In genomic region chr13:98244571-98245350, GRCm38 (mm10) we compare ENCODE assay signal across 26 mouse cellular contexts. TPM values are rescaled to one million over a fixed set of nuclear protein-coding genes. Genes with fewer than 3 reads are reported as not detected.
DNase-seq lines count a peak whose midpoint lies in the region; ATAC-seq and TF ChIP-seq lines count a peak whose summit lies in the region.
"Had no signal": no experiment of that assay in that cellular context is flagged by ENCODE, and none has a peak within 500 bp of the region (broad histone marks: within the 10 kb centered on the region; RNA-seq: fewer than 3 reads in every experiment).

No protein-coding gene starts in this region.

- no peak for TF ChIP-seq EP300 in heart, adult 2 months (IDR thresholded peaks at IDR 0.05; ENCODE audit: insufficient read depth, low read depth, low read length)

- no peak overlapping the region for H3K27ac ChIP-seq in heart, adult 2 months
- no peak overlapping the region for H3K27ac ChIP-seq in lung, embryonic 14.5 days (ENCODE audit: low read depth)
- H3K27ac ChIP-seq: heart, embryonic 15.5 days; hindbrain, embryonic 13.5 days; intestine, embryonic 15.5 days; kidney, embryonic 15.5 days; left cerebral cortex, adult 2 months; limb, embryonic 12.5 days; liver, embryonic 14.5 days; neural tube, embryonic 12.5 days; stomach, postnatal 0 days had no signal

- no peak for TF ChIP-seq CTCF in heart, adult 2 months (IDR thresholded peaks at IDR 0.05)
- no peak for TF ChIP-seq CTCF in lung, embryonic 14.5 days (IDR thresholded peaks at IDR 0.05; ENCODE audit: low read depth)
- no peak for TF ChIP-seq CTCF in lung, adult 2 months (IDR thresholded peaks at IDR 0.05; ENCODE audit: insufficient read depth, low read length)

- no peaks in the 10 kb centered on the region for H3K27me3 ChIP-seq in heart, adult 2 months (ENCODE audit: control insufficient read depth, insufficient read depth, low read length)
- no peaks in the 10 kb centered on the region; the same call in 1 of the 2 replicates for H3K27me3 ChIP-seq in lung, embryonic 14.5 days (ENCODE audit: insufficient read depth, low read length)
- H3K27me3 ChIP-seq: heart, embryonic 15.5 days; hindbrain, embryonic 13.5 days; intestine, embryonic 15.5 days; kidney, embryonic 15.5 days; limb, embryonic 12.5 days; neural tube, embryonic 12.5 days had no signal

- H3K4me2 ChIP-seq in lung, embryonic 14.5 days: no peak overlapping the region
- H3K4me2 ChIP-seq: heart, embryonic 15.5 days; hindbrain, embryonic 13.5 days; intestine, embryonic 15.5 days; kidney, embryonic 15.5 days; limb, embryonic 12.5 days; neural tube, embryonic 12.5 days had no signal

- H3K4me1 ChIP-seq in heart, adult 2 months (ENCODE audit: control insufficient read depth, insufficient read depth, low read length): no peaks in the 10 kb centered on the region
- no peaks in the 10 kb centered on the region for H3K4me1 ChIP-seq in lung, embryonic 14.5 days (ENCODE audit: insufficient read depth)
- no peaks in the 10 kb centered on the region for H3K4me1 ChIP-seq in lung, adult 2 months (ENCODE audit: control insufficient read depth, insufficient read depth, low read length)
- H3K4me1 ChIP-seq: heart, embryonic 15.5 days; intestine, embryonic 15.5 days; kidney, embryonic 15.5 days; limb, embryonic 12.5 days; neural tube, embryonic 12.5 days had no signal

- H3K4me3 ChIP-seq in heart, adult 2 months: no peak overlapping the region
- no peak overlapping the region for H3K4me3 ChIP-seq in lung, embryonic 14.5 days (ENCODE audit: low read depth, low read length)
- no peak overlapping the region for H3K4me3 ChIP-seq in lung, adult 2 months (replicated peaks; ENCODE audit: extremely low read depth, low read depth, low read length)
- H3K4me3 ChIP-seq: erythroblast, embryonic 14.5 days; heart, embryonic 15.5 days; hindbrain, embryonic 13.5 days; intestine, embryonic 15.5 days; kidney, embryonic 15.5 days; left cerebral cortex, adult 2 months; limb, embryonic 12.5 days; neural tube, embryonic 12.5 days had no signal

- no peaks in the 10 kb centered on the region for H3K9me3 ChIP-seq in lung, embryonic 14.5 days (ENCODE audit: low read depth, low read length)
- H3K9me3 ChIP-seq: heart, embryonic 15.5 days; hindbrain, embryonic 13.5 days; intestine, embryonic 15.5 days; kidney, embryonic 15.5 days; limb, embryonic 12.5 days; neural tube, embryonic 12.5 days had no signal

- 55% methylated on average over 5 of the region's 5 CpGs for WGBS in heart, adult 2 months
- WGBS in lung, embryonic 14.5 days: 47% methylated on average over 5 of the region's 5 CpGs
- WGBS in lung, adult 2 months: 37% methylated on average over 5 of the region's 5 CpGs

- H3K36me3 ChIP-seq in heart, adult 2 months (ENCODE audit: control insufficient read depth, insufficient read depth, low read length): peaks cover 2% of the 10 kb centered on the region; the same call in 1 of the 2 replicates
- peaks cover 23% of the 10 kb centered on the region for H3K36me3 ChIP-seq in lung, embryonic 14.5 days (ENCODE audit: insufficient read depth)

- ATAC-seq in lung, embryonic 14.5 days (ENCODE audit: insufficient read depth): no peak
- ATAC-seq in erythroblast, adult 5-6 weeks (replicated peaks; ENCODE audit: low FRiP score, poor library complexity, severe bottlenecking): 0 out of 2 replicates have a peak, but pooled peaks have one; percentile 30
- ATAC-seq: forebrain, embryonic 16.5 days; intestine, embryonic 15.5 days had no signal

- H3K9ac ChIP-seq in heart, adult 2 months (ENCODE audit: low read depth, low read length): no peak overlapping the region
- no peak overlapping the region for H3K9ac ChIP-seq in lung, embryonic 14.5 days
- H3K9ac ChIP-seq: heart, embryonic 15.5 days; hindbrain, embryonic 13.5 days; intestine, embryonic 15.5 days; kidney, embryonic 15.5 days; limb, embryonic 12.5 days; liver, embryonic 14.5 days; neural tube, embryonic 12.5 days had no signal

- peak; percentile 16 for DNase-seq in adrenal gland, postnatal 10 days
- DNase-seq in adrenal gland, postnatal 25 days: no peak
- peak; percentile 20 to 38 for DNase-seq in heart, postnatal 10 days
- DNase-seq in heart, adult 2 months: no peak
- peak; percentile 39 for DNase-seq in lung, embryonic 14.5 days
- no peak for DNase-seq in lung, adult 2 months
- no peak for DNase-seq in natural killer cell, adult 2 months (ENCODE audit: low spot score in 2 of 2)
- DNase-seq: right cerebral cortex, postnatal 25 days; thymus, postnatal 36 days had no signal

- no peaks in the 10 kb centered on the region for H3K79me2 ChIP-seq in heart, adult 2 months (replicated peaks; ENCODE audit: control insufficient read depth, insufficient read depth, low read length)

- intact Hi-C loops in heart, postnatal 10 days (cut with DNase I): loop anchor here (10.0 kb wide), 1 partner anchor 1010 kb away; no protein-coding TSS in a partner anchor
- intact Hi-C loops in heart, adult 2 months (cut with DNase I): no loop called here

- no peak for TF ChIP-seq POLR2A in heart, adult 2 months (IDR thresholded peaks at IDR 0.05; ENCODE audit: insufficient read depth, low read depth, low read length)
- TF ChIP-seq POLR2A in lung, adult 2 months (IDR thresholded peaks at IDR 0.05; ENCODE audit: borderline replicate concordance, extremely low read depth, low read depth, low read length): no peak

RNA-seq across cellular contexts. Expression of gene Utp15, which starts 18.1 kb away (rescaled TPM):
- total RNA-seq in adrenal gland, postnatal 10 days (2021): 10 to 100 TPM; 16.4 TPM
- total RNA-seq in adrenal gland, postnatal 25 days (2021): 15.1 and 19.1 TPM in 2 replicates
- total RNA-seq in heart, postnatal 10 days (2021): 1 to 10 TPM; 7.7 to 8.3 TPM
- total RNA-seq in heart, adult 2 months (2021): 1 to 10 TPM; 5.7 to 6.7 TPM
- polyA plus RNA-seq in heart, adult 2 months (2012; rRNA removed): 4.2 and 6.2 TPM in 2 replicates
- polyA plus RNA-seq in lung, embryonic 14.5 days (2014; fragmentation: Nextera tagmentation; extraction: Ambion mirVana): 38.3 and 40.9 TPM in 2 replicates
- polyA plus RNA-seq in lung, adult 2 months (2012; rRNA removed): 4.2 and 6.8 TPM in 2 replicates
- total RNA-seq in erythroblast, adult 5-6 weeks (2015; ENCODE audit: low replicate concordance): 2.3 and 8.6 TPM in 2 replicates
- total RNA-seq in erythroblast, adult 5-6 weeks (2017; ENCODE audit: low replicate concordance): 7.9 and 9.6 TPM in 2 replicates

RNA-seq across cellular contexts. Expression of gene Ankra2, which starts 18.1 kb away (rescaled TPM):
- total RNA-seq in adrenal gland, postnatal 10 days (2021): 10 to 100 TPM; 22.7 to 26.9 TPM
- total RNA-seq in adrenal gland, postnatal 25 days (2021): 22.9 and 29.1 TPM in 2 replicates
- total RNA-seq in heart, postnatal 10 days (2021): 10 to 100 TPM; 23.5 to 23.7 TPM
- total RNA-seq in heart, adult 2 months (2021): 10 to 100 TPM; 35.6 to 46.8 TPM
- polyA plus RNA-seq in heart, adult 2 months (2012; rRNA removed): 11.3 and 17.2 TPM in 2 replicates
- 19.8 and 21.2 TPM in 2 replicates for polyA plus RNA-seq in lung, embryonic 14.5 days (2014; fragmentation: Nextera tagmentation; extraction: Ambion mirVana)
- 10.9 and 11.8 TPM in 2 replicates for polyA plus RNA-seq in lung, adult 2 months (2012; rRNA removed)
- 4.6 and 13.8 TPM in 2 replicates for total RNA-seq in erythroblast, adult 5-6 weeks (2015; ENCODE audit: low replicate concordance)
- 7.1 and 7.9 TPM in 2 replicates for total RNA-seq in erythroblast, adult 5-6 weeks (2017; ENCODE audit: low replicate concordance)

RNA-seq across cellular contexts. Expression of gene Gm21976, which starts 34.9 kb away (rescaled TPM):
- not detected for total RNA-seq in adrenal gland, postnatal 10 days (2021)
- not detected in 2 replicates for total RNA-seq in adrenal gland, postnatal 25 days (2021)
- not detected for total RNA-seq in heart, postnatal 10 days (2021)
- total RNA-seq in heart, adult 2 months (2021): not detected
- not detected in 2 replicates for polyA plus RNA-seq in heart, adult 2 months (2012; rRNA removed)
- not detected in 2 replicates for polyA plus RNA-seq in lung, embryonic 14.5 days (2014; fragmentation: Nextera tagmentation; extraction: Ambion mirVana)
- 0.28 TPM in 1 of 2 replicates, not detected in the other for polyA plus RNA-seq in lung, adult 2 months (2012; rRNA removed)
- total RNA-seq in erythroblast, adult 5-6 weeks (2015; ENCODE audit: low replicate concordance): not detected in 2 replicates
- total RNA-seq in erythroblast, adult 5-6 weeks (2017; ENCODE audit: low replicate concordance): not detected in 2 replicates
- total RNA-seq: adrenal gland, adult 18-20 months; granulocyte monocyte progenitor cell, adult 5-6 weeks; layer of hippocampus, adult 8-10 months; left cerebral cortex, adult 2 months; megakaryocyte progenitor cell, adult 5-6 weeks; MEL had no signal
- polyA plus RNA-seq: erythroblast, embryonic 14.5 days; forebrain, embryonic 16.5 days; heart, embryonic 15.5 days; hindbrain, embryonic 13.5 days; intestine, embryonic 15.5 days; kidney, embryonic 15.5 days; limb, embryonic 12.5 days; liver, embryonic 14.5 days; neural tube, embryonic 12.5 days; stomach, postnatal 0 days had no signal

RNA-seq across cellular contexts. Expression of gene Arhgef28, which starts 38.5 kb away (rescaled TPM):
- 10 to 100 TPM; 23.7 to 30.8 TPM for total RNA-seq in adrenal gland, postnatal 10 days (2021)
- total RNA-seq in adrenal gland, postnatal 25 days (2021): 16.0 and 19.8 TPM in 2 replicates
- total RNA-seq in heart, postnatal 10 days (2021): 1 to 10 TPM; 6.1 to 8.8 TPM
- total RNA-seq in heart, adult 2 months (2021): 1 to 10 TPM; 4.6 to 5.2 TPM
- polyA plus RNA-seq in heart, adult 2 months (2012; rRNA removed): 2.4 and 3.8 TPM in 2 replicates
- 14.7 and 15.0 TPM in 2 replicates for polyA plus RNA-seq in lung, embryonic 14.5 days (2014; fragmentation: Nextera tagmentation; extraction: Ambion mirVana)
- polyA plus RNA-seq in lung, adult 2 months (2012; rRNA removed): 14.6 and 16.0 TPM in 2 replicates
- not detected in 2 replicates for total RNA-seq in erythroblast, adult 5-6 weeks (2015; ENCODE audit: low replicate concordance)
- total RNA-seq in erythroblast, adult 5-6 weeks (2017; ENCODE audit: low replicate concordance): 0.51 and 1.3 TPM in 2 replicates
- total RNA-seq: MEL had no signal

Comparison
In these comparisons a context has a peak if more than half of its experiments do, and no peak if none do; other contexts are left out.
1. DNase-seq: peak in adrenal gland, postnatal 10 days (single experiment), heart, postnatal 10 days (2 of 2) and lung, embryonic 14.5 days (single experiment); none in adrenal gland, postnatal 25 days (single experiment), heart, adult 2 months (0 of 2), lung, adult 2 months (single experiment) and natural killer cell, adult 2 months (0 of 2).